Mouse (Mus musculus): ENCODE data around the gene Tns1. TPM values are rescaled to one million over a fixed set of nuclear protein-coding genes. Genes with fewer than 3 reads are reported as not detected.

Gene Tns1
- polyA plus RNA-seq, 1 experiment from 2014 or later = 184 TPM

DNA sequence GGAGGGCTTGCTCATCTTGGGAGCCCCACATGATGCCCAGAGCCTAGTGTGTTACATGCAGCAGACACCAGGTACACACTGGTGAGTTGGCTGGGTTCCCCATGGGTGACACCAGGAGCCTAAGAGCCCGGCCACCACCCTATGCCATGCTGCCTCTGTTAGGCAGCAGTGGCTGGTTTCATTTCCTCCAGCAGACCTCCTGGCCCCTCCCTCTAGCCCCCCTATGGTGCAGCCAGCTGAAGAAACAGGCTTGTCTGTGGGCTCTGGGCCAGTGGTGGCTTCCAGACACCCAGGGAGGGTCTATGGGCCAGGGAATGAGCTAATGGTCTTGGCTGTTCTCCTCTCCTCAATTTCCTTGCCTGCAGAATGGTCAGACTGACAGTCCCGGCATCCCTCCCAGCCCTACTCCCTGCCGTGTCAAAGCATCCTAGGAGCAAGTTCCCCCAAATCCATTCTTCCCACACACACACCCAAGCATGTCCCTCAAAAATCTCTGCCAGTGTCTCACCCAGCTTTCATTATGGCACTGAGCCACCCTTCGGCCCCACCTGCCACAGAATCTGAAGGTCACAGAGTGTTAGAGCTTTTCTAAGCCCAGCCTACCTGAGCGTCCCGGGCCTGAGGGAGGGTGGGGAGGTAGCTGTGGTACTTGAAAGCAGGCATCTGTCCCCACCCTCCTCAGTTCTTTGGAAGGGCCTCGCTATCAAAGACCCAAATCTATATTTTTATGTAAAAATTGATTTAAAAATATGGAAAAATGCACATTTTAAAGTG is 29.6 kb downstream of the Tns1 start:
- Histone ChIP-seq H3K27me3 (replicated peaks; ENCODE audit: insufficient read depth, low read length) (no peaks in the 10 kb centered on the region), H3K27ac (ENCODE audit: low read length) (no peak overlapping the region), H3K36me3 (ENCODE audit: insufficient read depth, low read length) (no peaks in the 10 kb centered on the region), H3K4me2 (replicated peaks; ENCODE audit: low read depth, low read length) (no peak overlapping the region), H3K9ac (replicated peaks; ENCODE audit: low read depth) (no peak overlapping the region), H3K4me3 (ENCODE audit: low read depth, low read length) (no peak overlapping the region), H3K9me3 (ENCODE audit: low read length) (no peaks in the 10 kb centered on the region), H3K4me1 (ENCODE audit: insufficient read depth, low read depth, low read length) (peaks cover 23% of the 10 kb centered on the region)
- ATAC-seq = no peak
- DNase-seq (ENCODE audit: low spot score) = no peak
- 40% methylated on average over 7 of the region's 7 CpGs for WGBS
- no peak for TF ChIP-seq CTCF (IDR thresholded peaks at IDR 0.05)
- TF ChIP-seq EP300 (IDR thresholded peaks at IDR 0.05) = no peak

DNA sequence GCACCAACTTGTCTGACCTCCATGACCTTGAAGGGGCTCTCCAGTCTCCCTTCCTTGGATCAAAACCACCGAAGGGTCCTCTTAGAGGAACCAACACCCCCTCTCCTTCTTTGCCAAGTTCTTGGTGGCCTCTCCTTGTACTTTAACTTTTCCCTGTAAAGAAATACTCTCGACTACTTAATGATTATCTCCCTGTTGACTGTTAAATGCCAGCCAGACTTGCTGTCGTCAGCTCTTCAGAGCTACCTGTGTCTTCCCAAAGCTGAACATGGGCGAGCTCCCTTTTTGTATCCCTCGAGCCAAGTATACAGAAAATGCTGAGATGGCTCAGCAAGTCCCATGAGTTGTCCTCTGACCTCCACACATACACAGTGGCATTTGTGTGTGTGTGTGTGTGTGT is 30.8 kb downstream of the Tns1 start:
- no peaks in the 10 kb centered on the region for H3K36me3 ChIP-seq (ENCODE audit: insufficient read depth, low read length)
- H3K4me3 ChIP-seq (ENCODE audit: low read depth, low read length) = no peak overlapping the region
- no peak for TF ChIP-seq CTCF (IDR thresholded peaks at IDR 0.05)
- no peak for TF ChIP-seq EP300 (IDR thresholded peaks at IDR 0.05)
- peaks cover 16% of the 10 kb centered on the region for H3K4me1 ChIP-seq (ENCODE audit: insufficient read depth, low read depth, low read length)
- no peak for DNase-seq (ENCODE audit: low spot score)
- no peaks in the 10 kb centered on the region for H3K9me3 ChIP-seq (ENCODE audit: low read length)
- H3K4me2 ChIP-seq (replicated peaks; ENCODE audit: low read depth, low read length) = no peak overlapping the region
- no peak overlapping the region for H3K27ac ChIP-seq (ENCODE audit: low read length)
- H3K27me3 ChIP-seq (replicated peaks; ENCODE audit: insufficient read depth, low read length) = no peaks in the 10 kb centered on the region
- no peak for ATAC-seq
- H3K9ac ChIP-seq (replicated peaks; ENCODE audit: low read depth) = no peak overlapping the region
- 69% methylated on average over 5 of the region's 5 CpGs for WGBS

DNA sequence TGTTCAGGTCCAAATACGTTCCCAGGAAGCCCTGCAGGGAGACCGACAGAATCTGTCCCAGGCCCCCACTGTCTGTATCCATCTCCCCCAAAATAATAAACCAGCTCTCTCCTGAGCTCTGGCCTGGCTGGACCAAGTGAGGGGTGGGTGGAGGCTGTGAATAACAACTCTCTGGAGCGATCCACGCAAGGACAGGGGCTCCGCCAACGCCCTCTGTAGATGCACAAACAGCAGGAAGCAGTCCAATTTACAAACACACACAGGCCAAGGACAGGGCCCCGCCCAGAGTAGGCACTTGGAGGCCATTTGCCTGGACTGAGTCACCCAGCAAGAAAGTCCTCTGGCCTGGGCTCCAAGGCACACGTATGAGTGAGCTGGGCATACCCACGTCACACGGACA is 32.0 kb downstream of the Tns1 start:
- Histone ChIP-seq H3K9me3 (ENCODE audit: low read length) (no peaks in the 10 kb centered on the region), H3K27ac (ENCODE audit: low read length) (peak overlapping the region; percentile 75), H3K4me2 (replicated peaks; ENCODE audit: low read depth, low read length) (no peak overlapping the region), H3K9ac (replicated peaks; ENCODE audit: low read depth) (no peak overlapping the region), H3K27me3 (replicated peaks; ENCODE audit: insufficient read depth, low read length) (no peaks in the 10 kb centered on the region), H3K36me3 (ENCODE audit: insufficient read depth, low read length) (no peaks in the 10 kb centered on the region), H3K4me1 (ENCODE audit: insufficient read depth, low read depth, low read length) (peaks cover 11% of the 10 kb centered on the region), H3K4me3 (ENCODE audit: low read depth, low read length) (no peak overlapping the region)
- WGBS = 32% methylated on average over 10 of the region's 10 CpGs
- peak; percentile 82 for DNase-seq (ENCODE audit: low spot score)
- ATAC-seq = peak; percentile 91
- TF ChIP-seq CTCF (IDR thresholded peaks at IDR 0.05) (peak; percentile 12; the same call in 1 of the 2 replicates), EP300 (IDR thresholded peaks at IDR 0.05) (peak; percentile 57; the same call in 1 of the 2 replicates)

DNA sequence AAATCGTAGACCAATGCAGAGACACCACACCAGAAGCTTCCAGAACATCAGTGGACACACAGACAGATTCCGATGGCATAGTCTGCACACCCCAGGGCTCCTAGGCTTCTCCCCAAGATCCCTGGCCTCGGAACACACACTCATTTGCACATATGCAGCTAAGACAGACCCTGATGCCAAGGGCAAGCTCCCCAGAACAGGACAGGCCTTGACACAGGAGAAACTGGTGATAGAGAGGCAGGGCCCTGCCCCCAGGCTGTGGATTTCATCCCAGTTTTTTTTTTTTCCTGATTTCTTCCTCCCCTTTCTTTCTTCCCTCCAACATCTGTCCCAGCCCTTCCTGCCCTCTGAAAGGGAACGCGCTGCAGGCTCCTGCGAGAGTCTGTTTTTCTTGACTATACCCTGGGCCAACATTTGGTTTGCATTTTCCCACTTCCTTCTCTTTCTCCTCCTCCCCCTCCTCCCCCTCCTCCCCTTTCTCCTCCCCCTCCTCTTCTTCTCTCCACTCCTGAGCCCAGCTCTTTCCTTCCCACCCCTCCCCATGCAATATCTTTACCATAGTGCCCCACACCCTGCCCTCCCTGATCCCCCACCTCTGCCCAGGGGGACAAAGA is 32.5 kb downstream of the Tns1 start:
- DNase-seq (ENCODE audit: low spot score) = no peak
- no peaks in the 10 kb centered on the region for H3K9me3 ChIP-seq (ENCODE audit: low read length)
- H3K27me3 ChIP-seq (replicated peaks; ENCODE audit: insufficient read depth, low read length) = no peaks in the 10 kb centered on the region
- WGBS = 31% methylated on average over 6 of the region's 6 CpGs
- H3K4me1 ChIP-seq (ENCODE audit: insufficient read depth, low read depth, low read length) = peaks cover 11% of the 10 kb centered on the region
- H3K36me3 ChIP-seq (ENCODE audit: insufficient read depth, low read length) = no peaks in the 10 kb centered on the region
- no peak for TF ChIP-seq EP300 (IDR thresholded peaks at IDR 0.05)
- no peak for TF ChIP-seq CTCF (IDR thresholded peaks at IDR 0.05)
- no peak overlapping the region for H3K9ac ChIP-seq (replicated peaks; ENCODE audit: low read depth)
- H3K4me2 ChIP-seq (replicated peaks; ENCODE audit: low read depth, low read length) = 0 out of 2 replicates have a peak overlapping the region, but pooled peaks have one; percentile 15
- no peak overlapping the region for H3K4me3 ChIP-seq (ENCODE audit: low read depth, low read length)
- peak overlapping the region; percentile 75 for H3K27ac ChIP-seq (ENCODE audit: low read length)
- ATAC-seq = peak; percentile 12; the same call in 1 of the 2 replicates

DNA sequence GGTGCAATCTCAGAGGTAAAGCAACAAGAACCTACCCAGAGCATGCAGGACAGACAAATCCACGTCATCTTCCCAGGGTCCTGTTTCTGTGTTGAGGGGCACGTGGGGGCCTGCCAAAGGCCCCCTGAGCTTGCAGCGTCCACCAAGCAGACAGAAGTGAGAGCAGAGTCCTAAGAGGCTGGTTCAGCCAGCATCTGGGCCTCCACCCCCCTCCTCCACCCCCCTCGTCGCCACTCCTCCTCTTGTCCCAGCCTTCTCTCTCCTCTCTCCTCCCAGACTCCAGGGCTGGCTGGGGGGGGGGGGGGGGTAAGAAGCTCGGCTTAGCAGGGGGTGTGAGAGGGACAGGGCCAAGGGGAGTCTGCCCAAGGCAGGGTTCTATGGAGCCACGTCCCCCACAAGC is 33.1 kb downstream of the Tns1 start:
- TF ChIP-seq CTCF (IDR thresholded peaks at IDR 0.05) = no peak
- no peak for TF ChIP-seq EP300 (IDR thresholded peaks at IDR 0.05)
- Histone ChIP-seq H3K4me1 (ENCODE audit: insufficient read depth, low read depth, low read length) (peaks cover 11% of the 10 kb centered on the region), H3K9me3 (ENCODE audit: low read length) (no peaks in the 10 kb centered on the region), H3K4me3 (ENCODE audit: low read depth, low read length) (0 out of 2 replicates have a peak overlapping the region, but pooled peaks have one; percentile 9), H3K27me3 (replicated peaks; ENCODE audit: insufficient read depth, low read length) (no peaks in the 10 kb centered on the region), H3K36me3 (ENCODE audit: insufficient read depth, low read length) (no peaks in the 10 kb centered on the region), H3K9ac (replicated peaks; ENCODE audit: low read depth) (no peak overlapping the region), H3K27ac (ENCODE audit: low read length) (peak overlapping the region; percentile 75), H3K4me2 (replicated peaks; ENCODE audit: low read depth, low read length) (peak overlapping the region; percentile 15; the same call in 1 of the 2 replicates)
- ATAC-seq (peak; percentile 52), DNase-seq (ENCODE audit: low spot score) (no peak)
- 17% methylated on average over 7 of the region's 7 CpGs for WGBS

DNA sequence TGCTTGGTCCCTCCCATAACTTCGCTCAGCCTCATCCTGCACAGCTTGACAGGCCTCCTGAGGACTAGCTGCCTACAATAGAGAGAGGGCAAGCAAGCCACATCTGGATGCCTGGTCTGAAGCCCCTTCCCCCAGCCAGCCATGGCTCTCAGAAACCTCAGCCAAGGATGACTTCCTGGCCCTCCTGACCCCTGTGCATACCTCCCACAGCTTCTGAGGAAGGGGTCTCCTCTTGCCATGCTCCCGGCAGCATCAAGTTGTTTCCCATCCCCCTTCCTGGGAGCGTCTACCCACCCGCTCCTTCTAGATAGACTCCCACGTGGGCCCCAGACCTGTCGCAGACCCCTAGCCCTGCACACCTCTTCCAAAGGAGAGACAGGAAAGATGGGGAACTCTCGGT is 33.9 kb downstream of the Tns1 start:
- Histone ChIP-seq H3K4me3 (ENCODE audit: low read depth, low read length) (peak overlapping the region; percentile 9; the same call in 1 of the 2 replicates), H3K27ac (ENCODE audit: low read length) (no peak overlapping the region), H3K36me3 (ENCODE audit: insufficient read depth, low read length) (no peaks in the 10 kb centered on the region), H3K9me3 (ENCODE audit: low read length) (no peaks in the 10 kb centered on the region), H3K27me3 (replicated peaks; ENCODE audit: insufficient read depth, low read length) (no peaks in the 10 kb centered on the region), H3K9ac (replicated peaks; ENCODE audit: low read depth) (no peak overlapping the region), H3K4me2 (replicated peaks; ENCODE audit: low read depth, low read length) (peak overlapping the region; percentile 15), H3K4me1 (ENCODE audit: insufficient read depth, low read depth, low read length) (peaks cover 11% of the 10 kb centered on the region)
- WGBS = 34% methylated on average over 7 of the region's 7 CpGs
- DNase-seq (ENCODE audit: low spot score) = no peak
- ATAC-seq = no peak
- TF ChIP-seq EP300 (IDR thresholded peaks at IDR 0.05) (no peak), CTCF (IDR thresholded peaks at IDR 0.05) (no peak)

All from lung, postnatal 0 days (tissue).